Mouse (Mus musculus) gastrocnemius, postnatal 25 days (tissue): ENCODE results near the gene Cldn34b2. TPM values are rescaled to one million over a fixed set of nuclear protein-coding genes. Genes with fewer than 3 reads are reported as not detected.
A peak's percentile ranks its signal among the peaks of the same experiment; 100 is the strongest.
"Not testable (repeated sequence)": the region's sequence is repeated elsewhere in the genome, so short reads cannot be mapped to it uniquely, and the experiment has no call there.

ENCODE experiments used
- DNase-seq: peaks from one replicate; pipeline ENCODE4 v3.0.0; 2022
- long read RNA-seq, 2 experiments: library from polyadenylated mRNA; stranded (forward); transcript quantifications; one replicate each; pipeline ENCODE4 v2.0.0; 2021
- total RNA-seq, 2 experiments: library from RNA; stranded (reverse); gene quantifications; 1 replicate in 1 of 2; 2 replicates in 1 of 2; pipeline ENCODE4 v1.2.3; 2021

The Cldn34b2 gene
- not detected for total RNA-seq
- long read RNA-seq, experiment 1, result 0 reads
- long read RNA-seq, experiment 2, result 0 reads

- DNase-seq, result not testable (repeated sequence)
Measured at GRCm38 (mm10) chrX:155128312-155128711, at the start of gene Cldn34b2. TSS of gene Cldn34b2 (minus strand) at chrX:155128412.

- DNase-seq, result no peak
Measured at GRCm38 (mm10) chrX:155177640-155178039, 49.4 kb upstream of the Cldn34b2 start.

GRCm38 (mm10) chrX:155177230-155177629 is 49.0 kb upstream of the Cldn34b2 start:
- DNase-seq, result no peak

GRCm38 (mm10) chrX:155175568-155175967 is 47.4 kb upstream of the Cldn34b2 start:
- DNase-seq, result no peak

GRCm38 (mm10) chrX:155172310-155172709 is 44.1 kb upstream of the Cldn34b2 start:
- no peak for DNase-seq

GRCm38 (mm10) chrX:155171754-155172153 is 43.5 kb upstream of the Cldn34b2 start:
- DNase-seq, result no peak

GRCm38 (mm10) chrX:155169886-155170285 is 41.7 kb upstream of the Cldn34b2 start:
- DNase-seq, result no peak

- DNase-seq, result no peak
Measured at GRCm38 (mm10) chrX:155167667-155168066, 39.5 kb upstream of the Cldn34b2 start.

GRCm38 (mm10) chrX:155166313-155166712 is 38.1 kb upstream of the Cldn34b2 start:
- DNase-seq, result no peak

- no peak for DNase-seq
Measured at GRCm38 (mm10) chrX:155163553-155163952, 35.3 kb upstream of the Cldn34b2 start.

GRCm38 (mm10) chrX:155151868-155152267 is 23.7 kb upstream of the Cldn34b2 start:
- DNase-seq, result no peak

- DNase-seq, result peak; percentile 15
Measured at GRCm38 (mm10) chrX:155144718-155145117, 16.5 kb upstream of the Cldn34b2 start.

- no peak for DNase-seq
Measured at GRCm38 (mm10) chrX:155098024-155098423, 30.2 kb downstream of the Cldn34b2 start.

- DNase-seq, result not testable (repeated sequence)
Measured at GRCm38 (mm10) chrX:155093566-155093965, 34.6 kb downstream of the Cldn34b2 start, which contains the start of gene Magea2. TSS of gene Magea2 (minus strand) at chrX:155093666.

- DNase-seq, result not testable (repeated sequence)
Measured at GRCm38 (mm10) chrX:155089693-155090092, 38.5 kb downstream of the Cldn34b2 start, which contains the start of gene Magea1. TSS of gene Magea1 (minus strand) at chrX:155089793.

Other genes starting within 250 kb of the Cldn34b2 start
- gene Cldn34b1, start 238.1 kb downstream of the Cldn34b2 start, total RNA-seq, result not detected
- gene Magea6, start 192.4 kb downstream of the Cldn34b2 start, total RNA-seq, result not detected
- not detected for gene Magea3, start 178.9 kb downstream of the Cldn34b2 start, total RNA-seq
- not detected for gene Magea8, start 132.6 kb downstream of the Cldn34b2 start, total RNA-seq
- gene Magea5, start 65.3 kb downstream of the Cldn34b2 start, total RNA-seq, result not detected
- not detected for gene Magea1, start 38.6 kb downstream of the Cldn34b2 start, total RNA-seq
- gene Magea2, start 34.7 kb downstream of the Cldn34b2 start, total RNA-seq, result not detected
- 10 to 100 TPM; 24.1 to 29.2 TPM for gene Sat1, start 88.0 kb upstream of the Cldn34b2 start, total RNA-seq
- 10 to 100 TPM; 23.1 to 27.8 TPM for gene Acot9, start 134.0 kb upstream of the Cldn34b2 start, total RNA-seq
- 10 to 100 TPM; 10.1 to 13.0 TPM for gene Prdx4, start 212.3 kb upstream of the Cldn34b2 start, total RNA-seq